8 mouse cellular contexts compared by ENCODE assay signal in the genomic region with DNA sequence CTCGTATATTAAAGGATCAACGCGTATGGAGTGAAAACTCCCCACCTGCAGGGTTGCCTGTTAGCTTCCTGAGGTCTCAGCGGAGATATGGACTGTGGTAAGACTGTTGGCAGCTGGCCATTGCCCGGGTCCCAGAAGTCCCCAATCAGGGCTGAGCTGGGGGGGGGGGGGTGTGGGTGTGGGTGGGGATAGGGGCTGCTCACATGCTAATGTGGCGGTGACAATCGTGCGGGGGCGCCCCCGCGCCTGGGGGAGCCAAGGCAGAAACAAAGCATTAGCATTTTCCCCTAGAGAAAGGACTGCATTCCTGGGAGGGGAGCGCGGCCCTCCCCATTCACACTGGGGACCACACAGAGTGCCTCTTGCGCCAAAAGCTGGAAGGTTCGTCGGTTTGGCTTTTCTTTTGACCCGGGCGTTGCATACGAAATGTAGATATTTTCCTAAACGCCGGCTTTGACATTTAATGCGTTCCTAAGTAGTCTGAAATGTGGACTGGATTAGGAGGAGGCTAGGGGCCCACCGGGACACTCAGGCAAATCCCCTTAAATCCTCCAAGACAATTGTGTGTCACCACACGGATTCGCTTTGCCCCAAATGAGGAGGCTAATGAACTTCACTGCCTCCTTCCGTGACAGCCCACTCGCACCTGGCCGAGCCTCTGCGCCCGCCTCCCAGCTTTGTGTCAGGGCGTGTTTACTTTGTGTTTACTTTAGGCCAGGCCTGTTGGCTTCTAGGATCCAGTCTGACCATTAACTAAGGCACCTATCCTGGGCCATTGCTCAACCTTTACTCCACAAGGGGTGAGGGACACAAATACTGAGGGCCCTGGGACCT. TPM values are rescaled to one million over a fixed set of nuclear protein-coding genes. Genes with fewer than 3 reads are reported as not detected.
A peak's percentile ranks its signal among the peaks of the same experiment; 100 is the strongest.
DNase-seq lines count a peak whose midpoint lies in the region; ATAC-seq and TF ChIP-seq lines count a peak whose summit lies in the region.

No protein-coding gene starts in this region.

- no peak for TF ChIP-seq POLR2A in thymus, adult 2 months (IDR thresholded peaks at IDR 0.05; ENCODE audit: control insufficient read depth, extremely low read depth, insufficient read depth, low read length, poor library complexity)

- H3K36me3 ChIP-seq in thymus, adult 2 months (ENCODE audit: control insufficient read depth, insufficient read depth, low read length), result peaks cover 16% of the 10 kb centered on the region; the same call in 1 of the 2 replicates
- peaks cover 37% of the 10 kb centered on the region for H3K36me3 ChIP-seq in forebrain, embryonic 12.5 days (replicated peaks)
- H3K36me3 ChIP-seq in kidney, embryonic 15.5 days, result peaks cover 39% of the 10 kb centered on the region

- no peak for TF ChIP-seq CTCF in thymus, adult 2 months (IDR thresholded peaks at IDR 0.05; ENCODE audit: borderline replicate concordance, control insufficient read depth, extremely low read depth, insufficient read depth, low read length, poor library complexity)

- no peaks in the 10 kb centered on the region for H3K27me3 ChIP-seq in thymus, adult 2 months (ENCODE audit: control insufficient read depth, insufficient read depth, low read length)
- H3K27me3 ChIP-seq in forebrain, embryonic 12.5 days, result no peaks in the 10 kb centered on the region
- H3K27me3 ChIP-seq in kidney, embryonic 15.5 days, result no peaks in the 10 kb centered on the region

- 45% methylated on average over 31 of the region's 31 CpGs for WGBS in thymus, adult 2 months
- WGBS in forebrain, embryonic 12.5 days, result 1% methylated on average over 31 of the region's 31 CpGs
- 8% methylated on average over 31 of the region's 31 CpGs for WGBS in kidney, embryonic 15.5 days

- H3K4me3 ChIP-seq in thymus, adult 2 months (ENCODE audit: control insufficient read depth, insufficient read depth, low read length), result peak overlapping the region; percentile 55; the same call in 1 of the 2 replicates
- H3K4me3 ChIP-seq in forebrain, embryonic 12.5 days (replicated peaks), result peak overlapping the region; percentile 32
- peak overlapping the region; percentile 48 for H3K4me3 ChIP-seq in kidney, embryonic 15.5 days (replicated peaks)

- ATAC-seq in forebrain, embryonic 12.5 days (ENCODE audit: low FRiP score), result peak; percentile 81
- peak; percentile 57 for ATAC-seq in kidney, embryonic 15.5 days (replicated peaks; ENCODE audit: low FRiP score)

- H3K27ac ChIP-seq in thymus, adult 2 months (ENCODE audit: control insufficient read depth, insufficient read depth, low read length), result no peak overlapping the region
- peak overlapping the region; percentile 78 for H3K27ac ChIP-seq in forebrain, embryonic 12.5 days
- H3K27ac ChIP-seq in kidney, embryonic 15.5 days, result peak overlapping the region; percentile 82

- no peak for DNase-seq in thymus, adult 2 months
- no peak for DNase-seq in thymus, postnatal 36 days
- peak; percentile 6 for DNase-seq in lung, postnatal 14 days
- DNase-seq in testis, postnatal 10 days (ENCODE audit: low spot score), result peak; percentile 63
- DNase-seq in left cerebral cortex, adult 11 months (ENCODE audit: low spot score), result no peak
- DNase-seq in adipocyte (ENCODE audit: low spot score), result no peak

- H3K9ac ChIP-seq in forebrain, embryonic 12.5 days, result peak overlapping the region; percentile 44
- H3K9ac ChIP-seq in kidney, embryonic 15.5 days, result peak overlapping the region; percentile 52

- H3K4me1 ChIP-seq in thymus, adult 2 months (replicated peaks; ENCODE audit: control insufficient read depth, insufficient read depth, low read length), result peaks cover 4% of the 10 kb centered on the region
- peaks cover 13% of the 10 kb centered on the region for H3K4me1 ChIP-seq in forebrain, embryonic 12.5 days
- peaks cover 12% of the 10 kb centered on the region for H3K4me1 ChIP-seq in kidney, embryonic 15.5 days

- peak overlapping the region; percentile 64 for H3K4me2 ChIP-seq in forebrain, embryonic 12.5 days
- H3K4me2 ChIP-seq in kidney, embryonic 15.5 days, result peak overlapping the region; percentile 88

- H3K9me3 ChIP-seq in forebrain, embryonic 12.5 days, result no peaks in the 10 kb centered on the region
- no peaks in the 10 kb centered on the region for H3K9me3 ChIP-seq in kidney, embryonic 15.5 days (replicated peaks)

RNA-seq across cellular contexts. Expression of gene Trim71, which starts 20.2 kb away (rescaled TPM):
- 0.03 TPM in 1 of 2 replicates, not detected in the other for polyA plus RNA-seq in thymus, adult 2 months (2012; rRNA removed)
- 0.36 and 0.52 TPM in 2 replicates for polyA plus RNA-seq in forebrain, embryonic 12.5 days (2016; fragmentation: Nextera tagmentation; extraction: Ambion mirVana)
- 0.87 and 1.00 TPM in 2 replicates for polyA plus RNA-seq in kidney, embryonic 15.5 days (2015; fragmentation: Nextera tagmentation; extraction: Ambion mirVana)

RNA-seq across cellular contexts. Expression of gene Cnot10, which starts 55.6 kb away (rescaled TPM):
- 42.6 and 45.2 TPM in 2 replicates for polyA plus RNA-seq in thymus, adult 2 months (2012; rRNA removed)
- 67.9 and 70.6 TPM in 2 replicates for polyA plus RNA-seq in forebrain, embryonic 12.5 days (2016; fragmentation: Nextera tagmentation; extraction: Ambion mirVana)
- polyA plus RNA-seq in kidney, embryonic 15.5 days (2015; fragmentation: Nextera tagmentation; extraction: Ambion mirVana), result 66.3 and 68.7 TPM in 2 replicates

Comparison
In these comparisons a context has a peak if more than half of its experiments do, and no peak if none do; other contexts are left out.
1. DNase-seq: peak in lung, postnatal 14 days (single experiment) and testis, postnatal 10 days (single experiment); none in thymus, adult 2 months (single experiment), thymus, postnatal 36 days (0 of 2), left cerebral cortex, adult 11 months (single experiment) and adipocyte (single experiment).
2. Peak in every context shown above with its lines, with median percentiles within 50 percentile points of each other: H3K4me3 ChIP-seq.